Mouse (Mus musculus): ENCODE measurements around the gene Gm12117.

DNA sequence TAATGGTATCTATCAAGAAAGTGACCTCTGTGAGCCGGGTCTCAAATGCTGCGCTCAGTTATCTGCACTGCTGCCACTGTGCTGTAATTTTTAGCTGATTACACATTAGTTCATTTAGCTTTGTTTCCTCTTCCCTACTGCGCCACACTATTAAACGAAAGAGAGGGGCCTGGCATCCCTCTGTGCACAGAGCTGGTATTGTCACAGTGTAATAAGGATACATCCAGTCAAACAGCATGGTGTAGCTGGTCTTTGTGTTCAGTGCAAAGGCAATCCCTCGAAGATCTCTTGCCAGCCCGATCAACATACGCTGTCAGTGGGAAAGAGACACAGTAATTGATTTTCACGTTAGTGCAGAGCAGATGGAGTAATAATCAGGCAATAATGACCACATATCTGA is 20.6 kb upstream of the Gm12117 start:
- no peak for TF ChIP-seq FOSL1 (IDR thresholded peaks at IDR 0.05; ENCODE audit: insufficient read depth, low read length, poor library complexity, severe bottlenecking)
- no peak for TF ChIP-seq CTCF (IDR thresholded peaks at IDR 0.05; ENCODE audit: control insufficient read depth, insufficient read depth, insufficient read length)
